Mouse (Mus musculus) embryonic facial prominence, embryonic 14.5 days (tissue): Measurements from ENCODE around the gene Sec14l3. TPM values are rescaled to one million over a fixed set of nuclear protein-coding genes. Genes with fewer than 3 reads are reported as not detected.

Experiments
- ATAC-seq: fragments of 200-750 bp; cut with Nextera tagmentation; 2 replicates; pipeline ENCODE4 v1.8.0; 2017; ENCODE audit warnings: low read depth, moderate number of reproducible peaks, moderate TSS enrichment
- DNase-seq: peaks from one replicate; pipeline ENCODE4 v3.0.0-alpha.2; 2015; ENCODE audit warnings: low spot score
- H3K27ac ChIP-seq: fragments of 300-500 bp; sonication (generic); replicated peaks from 2 replicates; pipeline ENCODE4 v1.5.1; 2014; ENCODE audit warnings: low read depth, mild to moderate bottlenecking, low read length, moderate library complexity
- H3K27me3 ChIP-seq: fragments of 300-500 bp; sonication (generic); replicated peaks from 2 replicates; pipeline ENCODE4 v1.6.1; 2014; ENCODE audit warnings: low read length; ENCODE audit not compliant: control insufficient read depth, insufficient read depth
- H3K36me3 ChIP-seq: fragments of 300-500 bp; sonication (generic); 2 replicates; pipeline ENCODE4 v1.6.1; 2014; ENCODE audit warnings: low read length, mixed read lengths; ENCODE audit not compliant: control insufficient read depth, insufficient read depth
- H3K4me1 ChIP-seq: fragments of 300-500 bp; sonication (generic); 2 replicates; pipeline ENCODE4 v1.6.1; 2014; ENCODE audit warnings: antibody characterized with exemption, low read length; ENCODE audit not compliant: control insufficient read depth, insufficient read depth
- H3K4me2 ChIP-seq: fragments of 300-500 bp; sonication (generic); 2 replicates; pipeline ENCODE4 v1.6.1; 2014; ENCODE audit warnings: low read depth, mild to moderate bottlenecking, low read length, moderate library complexity, mixed read lengths
- H3K4me3 ChIP-seq: fragments of 300-500 bp; sonication (generic); 2 replicates; pipeline ENCODE4 v1.5.1; 2014; ENCODE audit warnings: low read depth, mild to moderate bottlenecking, low read length
- H3K9ac ChIP-seq: fragments of 300-500 bp; sonication (generic); 2 replicates; pipeline ENCODE4 v1.6.1; 2014; ENCODE audit warnings: low read depth, mild to moderate bottlenecking, low read length, moderate library complexity, mixed read lengths
- H3K9me3 ChIP-seq: fragments of 300-500 bp; sonication (generic); 2 replicates; pipeline ENCODE4 v1.6.1; 2016; ENCODE audit warnings: low read length; ENCODE audit not compliant: control insufficient read depth
- WGBS: fragments of 180-500 bp; shearing (Covaris S2); extraction: QIAGEN DNeasy Blood & Tissue Kit; methylation state at CpG from one replicate; pipeline ENCODE4 v1.1.7; 2014; 5-methylcytosine and 5-hydroxymethylcytosine counted together
- polyA plus RNA-seq: library from polyadenylated mRNA; unstranded; fragments of >200 nt; fragmentation: Nextera tagmentation; extraction: Ambion mirVana; gene quantifications from 2 replicates; pipeline ENCODE4 v1.2.1, GENCODE M21; 2014

Sec14l3 gene
- polyA plus RNA-seq, 1 experiment from 2014 or later, result 6.8 TPM

GRCm38 (mm10) chr11:4123922-4124321, 59.3 kb downstream of the Sec14l3 start:
- peaks cover 22% of the 10 kb centered on the region; the same call in 1 of the 2 replicates for H3K9me3 ChIP-seq
- H3K4me1 ChIP-seq, result no peaks in the 10 kb centered on the region
- ATAC-seq (no peak), DNase-seq (no peak)
- H3K4me2 ChIP-seq, result no peak overlapping the region
- H3K36me3 ChIP-seq, result no peaks in the 10 kb centered on the region
- H3K27me3 ChIP-seq, result 0 out of 2 replicates have a peak, but pooled peaks cover 4% of the 10 kb centered on the region
- no peak overlapping the region for H3K27ac ChIP-seq
- H3K4me3 ChIP-seq, result no peak overlapping the region
- 61% methylated on average over 5 of the region's 5 CpGs for WGBS
- H3K9ac ChIP-seq, result no peak overlapping the region

GRCm38 (mm10) chr11:4127059-4127458, 62.4 kb downstream of the Sec14l3 start:
- 85% methylated on average over 1 of the region's 1 CpGs for WGBS
- Histone ChIP-seq H3K4me1 (no peaks in the 10 kb centered on the region), H3K4me3 (no peak overlapping the region), H3K27ac (no peak overlapping the region), H3K9me3 (peaks cover 22% of the 10 kb centered on the region; the same call in 1 of the 2 replicates), H3K27me3 (no peaks in the 10 kb centered on the region), H3K36me3 (no peaks in the 10 kb centered on the region), H3K9ac (no peak overlapping the region), H3K4me2 (no peak overlapping the region)
- DNase-seq (no peak), ATAC-seq (no peak)

Other genes starting within 250 kb of the Sec14l3 start
- 0.93 and 1.3 TPM in 2 replicates for gene Osbp2, start 200.9 kb upstream of the Sec14l3 start, polyA plus RNA-seq
- 0.17 and 0.21 TPM in 2 replicates for gene 4921536K21Rik, start 169.7 kb upstream of the Sec14l3 start, polyA plus RNA-seq
- gene Dusp18, start 169.6 kb upstream of the Sec14l3 start, polyA plus RNA-seq, result 10.0 and 10.5 TPM in 2 replicates
- gene Slc35e4, start 150.2 kb upstream of the Sec14l3 start, polyA plus RNA-seq, result 5.8 and 6.4 TPM in 2 replicates
- gene Tcn2, start 132.7 kb upstream of the Sec14l3 start, polyA plus RNA-seq, result 49.0 and 50.4 TPM in 2 replicates
- gene Pes1, start 100.9 kb upstream of the Sec14l3 start, polyA plus RNA-seq, result 59.7 and 62.9 TPM in 2 replicates
- gene 4930556J24Rik, start 88.1 kb upstream of the Sec14l3 start, polyA plus RNA-seq, result not detected in 2 replicates
- 3.2 and 3.3 TPM in 2 replicates for gene Gal3st1, start 81.2 kb upstream of the Sec14l3 start, polyA plus RNA-seq
- gene Sec14l4, start 33.4 kb upstream of the Sec14l3 start, polyA plus RNA-seq, result 0.29 and 0.88 TPM in 2 replicates
- 7.5 and 8.1 TPM in 2 replicates for gene Mtfp1, start 30.6 kb downstream of the Sec14l3 start, polyA plus RNA-seq
- gene Sec14l2, start 58.6 kb downstream of the Sec14l3 start, polyA plus RNA-seq, result 2.2 and 3.2 TPM in 2 replicates
- 34.8 and 36.5 TPM in 2 replicates for gene Rnf215, start 70.4 kb downstream of the Sec14l3 start, polyA plus RNA-seq
- gene Ccdc157, start 95.5 kb downstream of the Sec14l3 start, polyA plus RNA-seq, result 6.1 and 6.7 TPM in 2 replicates
- 51.4 and 54.0 TPM in 2 replicates for gene Sf3a1, start 95.5 kb downstream of the Sec14l3 start, polyA plus RNA-seq
- gene Tbc1d10a, start 121.9 kb downstream of the Sec14l3 start, polyA plus RNA-seq, result 30.6 and 31.0 TPM in 2 replicates
- gene Castor1, start 153.4 kb downstream of the Sec14l3 start, polyA plus RNA-seq, result 11.5 and 12.7 TPM in 2 replicates
- 0.12 and 0.17 TPM in 2 replicates for gene Osm, start 171.6 kb downstream of the Sec14l3 start, polyA plus RNA-seq
- 0.57 and 0.67 TPM in 2 replicates for gene Lif, start 192.7 kb downstream of the Sec14l3 start, polyA plus RNA-seq